Mouse (Mus musculus) liver, postnatal 0 days (tissue): ENCODE measurements at regions not wholly inside any gene's neighbourhood (a gene's known extent, or its start where the extent isn't known, plus 50 kb on each side); places are given as distances from the start of the nearest gene placed in this dataset.

Experiments
- CTCF ChIP-seq: sonication (generic); IDR thresholded peaks from 2 replicates; pipeline ENCODE4 v1.5.1; 2016; ENCODE audit warnings: antibody characterized with exemption, low read depth
- EP300 ChIP-seq: IDR thresholded peaks from 2 replicates; pipeline ENCODE4 v1.6.1; 2016; ENCODE audit warnings: antibody characterized with exemption, low read depth, mild to moderate bottlenecking

DNA sequence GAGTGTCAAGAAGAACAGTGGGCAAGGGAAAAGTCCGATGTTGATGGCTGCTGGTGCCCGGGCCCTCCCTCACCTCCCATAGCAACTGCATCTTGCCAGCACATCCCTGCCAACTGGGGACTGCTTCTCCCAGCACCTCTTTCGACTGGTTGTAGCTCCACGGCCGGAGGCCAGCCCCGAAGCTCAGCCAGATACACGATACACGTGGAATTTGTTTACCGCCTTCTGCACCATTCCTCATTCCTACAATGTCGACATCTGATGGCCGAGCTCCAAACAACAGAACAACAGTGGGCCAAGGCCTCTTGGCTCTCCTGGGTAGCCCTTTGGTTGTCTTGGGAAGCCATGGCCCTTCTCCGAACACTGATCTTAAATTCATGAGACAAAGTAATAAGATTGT, 965.1 kb downstream of the 4930447A16Rik start:
- TF ChIP-seq CTCF: no peak
- no peak for TF ChIP-seq EP300
